Mouse (Mus musculus) liver, embryonic 14.5 days (tissue): Measurements from ENCODE around the gene Igsf21.

Experiments used
- CTCF ChIP-seq: IDR thresholded peaks from 2 replicates; pipeline ENCODE4 v1.5.1; 2016; ENCODE audit warnings: antibody characterized with exemption, low read depth, control low read depth
- EP300 ChIP-seq: IDR thresholded peaks from 2 replicates; pipeline ENCODE4 v1.6.1; 2016; ENCODE audit warnings: antibody characterized with exemption, low read depth

DNA sequence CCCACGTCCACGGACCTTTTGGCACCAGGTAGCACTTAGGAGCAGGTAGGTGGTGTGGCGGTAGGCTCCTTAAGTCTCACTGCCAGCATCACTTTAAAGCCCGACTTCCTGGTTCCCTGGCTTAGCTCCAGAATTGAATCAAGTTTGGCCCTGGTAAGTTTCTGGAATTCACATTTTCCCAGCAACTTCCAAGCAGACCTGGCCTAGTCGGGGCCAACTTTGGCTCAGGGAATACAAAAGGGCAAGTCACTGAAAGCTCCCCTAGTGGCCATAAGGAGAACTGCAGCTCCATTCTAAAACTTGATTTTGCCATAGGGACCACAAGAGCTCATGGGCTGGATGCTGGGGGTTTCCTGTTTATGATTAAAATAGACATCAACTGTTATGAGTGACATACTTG, 145.5 kb downstream of the Igsf21 start:
- TF ChIP-seq CTCF (peak; percentile 81), EP300 (no peak)
